Mouse (Mus musculus) CD4-positive, CD25-positive, alpha-beta regulatory T cell, adult 2 months (primary cell): ENCODE measurements at regions not wholly inside any gene's neighbourhood (a gene's known extent, or its start where the extent isn't known, plus 50 kb on each side); places are given as distances from the start of the nearest gene placed in this dataset.

ENCODE experiments used
- DNase-seq: peaks from one replicate; pipeline ENCODE4 v3.0.0-alpha.2; 2012; ENCODE audit warnings: low read depth, low spot score

GRCm38 (mm10) chr7:40742553-40743151 is 155.5 kb upstream of the Vstm2b start:
- no peak for DNase-seq

- no peak for DNase-seq
Observed at GRCm38 (mm10) chr7:40751779-40752178, 146.3 kb upstream of the Vstm2b start.

GRCm38 (mm10) chr7:40752195-40752594 is 145.9 kb upstream of the Vstm2b start:
- no peak for DNase-seq

GRCm38 (mm10) chr7:40753490-40753889 is 144.6 kb upstream of the Vstm2b start:
- DNase-seq: no peak

GRCm38 (mm10) chr7:40762520-40762919 is 135.6 kb upstream of the Vstm2b start:
- no peak for DNase-seq

GRCm38 (mm10) chr7:40766142-40766541 is 132.0 kb upstream of the Vstm2b start:
- DNase-seq: no peak

GRCm38 (mm10) chr7:40776220-40776619 is 121.9 kb upstream of the Vstm2b start:
- no peak for DNase-seq

- no peak for DNase-seq
Observed at GRCm38 (mm10) chr7:40784906-40785305, 113.2 kb upstream of the Vstm2b start.

GRCm38 (mm10) chr7:40786758-40787157 is 111.4 kb upstream of the Vstm2b start:
- DNase-seq: no peak

- DNase-seq: no peak
Observed at GRCm38 (mm10) chr7:40788486-40788885, 109.6 kb upstream of the Vstm2b start.

- no peak for DNase-seq
Observed at GRCm38 (mm10) chr7:40794458-40795207, 103.5 kb upstream of the Vstm2b start.

GRCm38 (mm10) chr7:40799794-40800193 is 98.3 kb upstream of the Vstm2b start:
- no peak for DNase-seq

GRCm38 (mm10) chr7:40801291-40801690 is 96.8 kb upstream of the Vstm2b start:
- DNase-seq: no peak

GRCm38 (mm10) chr7:40805211-40805610 is 92.9 kb upstream of the Vstm2b start:
- DNase-seq: no peak

- no peak for DNase-seq
Observed at GRCm38 (mm10) chr7:40805866-40806265, 92.3 kb upstream of the Vstm2b start.

GRCm38 (mm10) chr7:40812952-40813351 is 85.2 kb upstream of the Vstm2b start:
- DNase-seq: no peak

GRCm38 (mm10) chr7:40825141-40825742 is 72.9 kb upstream of the Vstm2b start:
- no peak for DNase-seq

GRCm38 (mm10) chr7:40829526-40829925 is 68.6 kb upstream of the Vstm2b start:
- DNase-seq: no peak

- DNase-seq: no peak
Observed at GRCm38 (mm10) chr7:40831583-40831982, 66.5 kb upstream of the Vstm2b start.

- DNase-seq: no peak
Observed at GRCm38 (mm10) chr7:40842344-40842992, 55.7 kb upstream of the Vstm2b start.

GRCm38 (mm10) chr7:40846512-40846911 is 51.6 kb upstream of the Vstm2b start:
- no peak for DNase-seq
